Mouse (Mus musculus): ENCODE results near the gene Cct2. TPM values are rescaled to one million over a fixed set of nuclear protein-coding genes. Genes with fewer than 3 reads are reported as not detected.
"Not testable (repeated sequence)": the region's sequence is repeated elsewhere in the genome, so short reads cannot be mapped to it uniquely, and the experiment has no call there.

Gene Cct2
- polyA plus RNA-seq, 1 experiment from 2014 or later: 112 TPM

DNA sequence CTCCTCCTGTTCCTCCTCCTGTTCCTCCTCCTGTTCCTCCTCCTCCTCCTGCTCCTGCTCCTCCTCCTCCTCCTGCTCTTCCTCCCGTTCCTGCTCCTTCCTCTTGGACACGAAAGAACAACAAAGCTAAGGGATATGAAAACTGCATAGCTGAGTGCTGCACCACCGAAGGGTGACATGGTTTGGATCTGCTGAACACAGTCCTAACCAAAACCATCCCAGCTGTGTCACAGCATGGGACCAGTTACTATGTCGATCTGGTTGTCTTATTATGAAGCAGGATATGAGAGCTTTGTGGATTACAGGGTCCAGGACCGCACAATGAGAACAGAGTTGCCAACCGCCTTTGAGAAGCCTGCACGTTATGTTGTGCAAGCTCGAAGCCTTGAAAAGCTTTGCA, 37.4 kb downstream of the Cct2 start:
- TF ChIP-seq CTCF (IDR thresholded peaks at IDR 0.05; ENCODE audit: low read depth): no peak
- Histone ChIP-seq H3K9me3 (ENCODE audit: control insufficient read depth) (no peaks in the 10 kb centered on the region), H3K4me2 (replicated peaks; ENCODE audit: low read depth) (no peak overlapping the region), H3K4me1 (replicated peaks; ENCODE audit: control insufficient read depth, insufficient read depth, low read length) (no peaks in the 10 kb centered on the region), H3K4me3 (ENCODE audit: low read depth, low read length) (no peak overlapping the region), H3K27me3 (replicated peaks; ENCODE audit: control insufficient read depth, insufficient read depth, low read length) (0 out of 2 replicates have a peak, but pooled peaks cover 6% of the 10 kb centered on the region), H3K36me3 (ENCODE audit: control insufficient read depth, insufficient read depth) (no peaks in the 10 kb centered on the region), H3K9ac (ENCODE audit: low read depth, low read length) (no peak overlapping the region), H3K27ac (ENCODE audit: low read depth, low read length) (no peak overlapping the region)
- ATAC-seq: no peak
- WGBS: 79% methylated on average over 8 of the region's 8 CpGs

DNA sequence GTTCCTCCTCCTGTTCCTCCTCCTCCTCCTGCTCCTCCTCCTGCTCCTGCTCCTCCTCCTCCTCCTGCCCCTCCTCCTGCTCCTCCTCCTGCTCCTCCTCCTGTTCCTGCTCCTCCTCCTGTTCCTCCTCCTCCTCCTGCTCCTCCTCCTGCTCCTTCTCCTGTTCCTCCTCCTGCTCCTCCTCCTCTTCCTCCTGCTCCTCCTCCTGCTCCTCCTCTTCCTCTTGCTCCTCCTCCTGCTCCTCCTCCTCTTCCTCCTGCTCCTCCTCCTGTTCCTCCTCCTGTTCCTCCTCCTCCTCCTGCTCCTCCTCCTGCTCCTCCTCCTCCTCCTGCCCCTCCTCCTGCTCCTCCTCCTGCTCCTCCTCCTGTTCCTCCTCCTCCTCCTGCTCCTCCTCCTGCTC, 37.8 kb downstream of the Cct2 start:
- H3K27ac ChIP-seq (ENCODE audit: low read depth, low read length); H3K36me3 ChIP-seq (ENCODE audit: control insufficient read depth, insufficient read depth); H3K27me3 ChIP-seq (replicated peaks; ENCODE audit: control insufficient read depth, insufficient read depth, low read length); H3K4me2 ChIP-seq (replicated peaks; ENCODE audit: low read depth); H3K4me3 ChIP-seq (ENCODE audit: low read depth, low read length); ATAC-seq; H3K9ac ChIP-seq (ENCODE audit: low read depth, low read length); H3K4me1 ChIP-seq (replicated peaks; ENCODE audit: control insufficient read depth, insufficient read depth, low read length); H3K9me3 ChIP-seq (ENCODE audit: control insufficient read depth): not testable (repeated sequence)

DNA sequence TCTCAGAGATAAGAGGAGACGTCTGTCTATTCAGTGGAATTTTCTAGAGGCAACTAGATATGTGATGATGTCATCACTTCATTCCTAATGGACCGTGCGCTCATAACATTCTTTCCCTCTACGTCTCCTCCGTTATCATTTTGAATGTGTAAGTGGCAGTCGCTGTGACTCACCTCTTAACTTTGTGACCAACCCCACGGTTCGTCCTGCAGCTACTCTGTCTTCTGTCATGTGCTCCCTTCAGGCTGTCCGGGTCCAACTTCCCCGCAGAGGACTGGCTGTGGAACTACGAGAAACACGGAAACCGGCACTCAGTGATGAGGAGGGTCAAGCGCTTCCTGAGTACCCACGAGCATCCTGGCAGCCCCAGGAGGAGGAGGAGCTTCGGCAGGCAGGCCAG, 39.9 kb downstream of the Cct2 start:
- H3K27ac ChIP-seq (ENCODE audit: low read depth, low read length): no peak overlapping the region
- peak; percentile 63 for ATAC-seq
- TF ChIP-seq CTCF (IDR thresholded peaks at IDR 0.05; ENCODE audit: low read depth): no peak
- peak overlapping the region; percentile 24 for H3K4me3 ChIP-seq (ENCODE audit: low read depth, low read length)
- 24% methylated on average over 16 of the region's 16 CpGs for WGBS
- H3K4me2 ChIP-seq (replicated peaks; ENCODE audit: low read depth): peak overlapping the region; percentile 54
- no peaks in the 10 kb centered on the region for H3K4me1 ChIP-seq (replicated peaks; ENCODE audit: control insufficient read depth, insufficient read depth, low read length)
- 0 out of 2 replicates have a peak, but pooled peaks cover 6% of the 10 kb centered on the region for H3K27me3 ChIP-seq (replicated peaks; ENCODE audit: control insufficient read depth, insufficient read depth, low read length)
- no peaks in the 10 kb centered on the region for H3K36me3 ChIP-seq (ENCODE audit: control insufficient read depth, insufficient read depth)
- no peaks in the 10 kb centered on the region for H3K9me3 ChIP-seq (ENCODE audit: control insufficient read depth)
- H3K9ac ChIP-seq (ENCODE audit: low read depth, low read length): no peak overlapping the region

DNA sequence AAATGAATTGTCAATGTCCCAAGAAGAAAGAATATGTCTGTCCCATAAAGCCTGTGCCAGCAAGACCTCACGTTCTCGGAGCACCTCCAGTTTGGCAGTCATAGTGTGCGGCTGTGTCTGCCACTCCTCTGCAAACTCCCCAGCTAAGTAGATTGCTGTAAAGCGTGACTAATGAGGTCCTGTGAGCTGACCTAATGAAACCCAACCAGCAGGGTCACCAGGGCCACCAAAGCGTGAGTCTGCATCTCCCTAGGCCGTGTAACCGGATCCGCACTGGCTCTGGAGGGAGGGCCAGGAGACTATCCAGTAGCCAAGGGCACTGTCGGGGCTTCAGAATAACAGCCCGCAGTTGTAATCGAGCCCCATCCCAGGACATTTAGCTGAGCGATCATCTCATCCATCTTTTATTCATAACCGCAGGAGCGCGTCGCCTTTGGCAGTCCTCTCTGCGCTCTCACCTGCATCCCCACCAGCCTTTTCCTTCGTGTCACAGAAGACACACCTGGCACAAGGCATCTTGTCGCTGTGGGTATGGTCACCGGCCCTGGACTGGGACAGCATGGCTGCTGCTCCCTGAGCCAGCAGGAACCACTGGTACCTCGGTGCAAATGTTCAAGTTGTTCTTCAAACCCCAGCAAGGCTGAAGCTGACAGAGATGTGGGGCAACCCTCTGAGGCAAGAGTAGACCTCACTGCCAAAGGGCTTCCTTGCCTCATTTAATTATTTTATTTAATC, 42.4 kb downstream of the Cct2 start:
- no peak overlapping the region for H3K4me2 ChIP-seq (replicated peaks; ENCODE audit: low read depth)
- H3K36me3 ChIP-seq (ENCODE audit: control insufficient read depth, insufficient read depth): no peaks in the 10 kb centered on the region
- ATAC-seq: no peak

DNA sequence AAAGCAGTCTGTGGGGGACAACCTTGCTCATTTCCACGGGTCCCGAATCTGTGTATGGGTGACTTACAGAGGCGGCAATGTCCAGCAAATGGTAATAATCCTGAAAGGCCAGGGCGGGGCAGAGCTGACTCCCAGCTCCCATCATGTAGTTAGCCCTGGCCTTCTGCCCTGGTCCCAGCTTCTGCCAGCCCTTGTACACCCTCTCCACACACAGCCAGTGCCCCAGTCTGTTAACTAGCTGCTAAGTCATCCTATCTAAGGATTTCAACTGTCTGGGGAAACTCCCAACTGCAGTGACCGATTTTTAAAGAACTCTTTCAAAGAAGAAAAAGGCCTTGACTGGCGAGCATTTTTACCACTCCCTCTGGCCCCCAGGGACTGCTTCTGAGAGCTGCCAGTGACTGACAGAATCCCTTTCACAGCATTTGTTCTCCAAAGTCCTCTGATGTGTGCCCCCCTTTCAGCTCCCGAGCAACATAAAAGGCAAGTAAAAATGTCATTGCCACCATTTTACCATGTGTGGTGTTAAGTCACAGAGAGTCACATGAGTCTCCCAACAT, 45.3 kb downstream of the Cct2 start:
- H3K27ac ChIP-seq (ENCODE audit: low read depth, low read length): no peak overlapping the region
- ATAC-seq: no peak
- no peak overlapping the region for H3K4me3 ChIP-seq (ENCODE audit: low read depth, low read length)
- no peak overlapping the region for H3K4me2 ChIP-seq (replicated peaks; ENCODE audit: low read depth)
- no peaks in the 10 kb centered on the region for H3K36me3 ChIP-seq (ENCODE audit: control insufficient read depth, insufficient read depth)
- H3K9ac ChIP-seq (ENCODE audit: low read depth, low read length): no peak overlapping the region
- no peaks in the 10 kb centered on the region for H3K27me3 ChIP-seq (replicated peaks; ENCODE audit: control insufficient read depth, insufficient read depth, low read length)
- TF ChIP-seq CTCF (IDR thresholded peaks at IDR 0.05; ENCODE audit: low read depth): no peak
- no peaks in the 10 kb centered on the region for H3K9me3 ChIP-seq (ENCODE audit: control insufficient read depth)
- 0 out of 2 replicates have a peak, but pooled peaks cover 6% of the 10 kb centered on the region for H3K4me1 ChIP-seq (replicated peaks; ENCODE audit: control insufficient read depth, insufficient read depth, low read length)
- 83% methylated on average over 7 of the region's 7 CpGs for WGBS

More for the DNA sequence above, 42.4 kb downstream of the Cct2 start:
- Histone ChIP-seq H3K4me1 (replicated peaks; ENCODE audit: control insufficient read depth, insufficient read depth, low read length) (no peaks in the 10 kb centered on the region), H3K9me3 (ENCODE audit: control insufficient read depth) (no peaks in the 10 kb centered on the region), H3K4me3 (ENCODE audit: low read depth, low read length) (no peak overlapping the region), H3K27ac (ENCODE audit: low read depth, low read length) (no peak overlapping the region), H3K9ac (ENCODE audit: low read depth, low read length) (no peak overlapping the region), H3K27me3 (replicated peaks; ENCODE audit: control insufficient read depth, insufficient read depth, low read length) (0 out of 2 replicates have a peak, but pooled peaks cover 6% of the 10 kb centered on the region)
- WGBS: 48% methylated on average over 21 of the region's 21 CpGs
- TF ChIP-seq CTCF (IDR thresholded peaks at IDR 0.05; ENCODE audit: low read depth): no peak

DNA sequence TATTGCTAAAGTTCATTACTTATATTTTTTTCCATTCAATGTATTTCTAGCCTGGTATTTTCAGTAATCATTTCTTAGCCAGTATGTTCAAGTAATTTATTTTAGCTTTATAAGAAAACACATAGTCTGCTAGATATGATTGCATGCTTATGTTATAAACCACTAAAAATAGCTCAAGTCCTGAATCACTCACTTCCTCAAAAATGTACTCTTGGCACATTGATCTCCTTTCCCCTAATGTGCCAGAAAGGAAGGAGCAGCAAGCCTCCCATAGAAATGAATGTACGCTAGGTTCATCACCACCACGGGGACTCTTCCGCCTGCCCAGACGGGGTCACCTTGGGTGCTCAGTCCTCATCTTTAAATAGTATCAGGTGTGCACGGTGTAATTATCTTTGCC, 49.0 kb downstream of the Cct2 start:
- no peak overlapping the region for H3K9ac ChIP-seq (ENCODE audit: low read depth, low read length)
- no peak for TF ChIP-seq CTCF (IDR thresholded peaks at IDR 0.05; ENCODE audit: low read depth)
- H3K27me3 ChIP-seq (replicated peaks; ENCODE audit: control insufficient read depth, insufficient read depth, low read length): no peaks in the 10 kb centered on the region
- H3K9me3 ChIP-seq (ENCODE audit: control insufficient read depth): no peaks in the 10 kb centered on the region
- H3K4me1 ChIP-seq (replicated peaks; ENCODE audit: control insufficient read depth, insufficient read depth, low read length): 0 out of 2 replicates have a peak, but pooled peaks cover 6% of the 10 kb centered on the region
- no peak overlapping the region for H3K27ac ChIP-seq (ENCODE audit: low read depth, low read length)
- WGBS: 71% methylated on average over 5 of the region's 5 CpGs
- H3K36me3 ChIP-seq (ENCODE audit: control insufficient read depth, insufficient read depth): no peaks in the 10 kb centered on the region
- ATAC-seq: no peak
- H3K4me2 ChIP-seq (replicated peaks; ENCODE audit: low read depth): no peak overlapping the region
- no peak overlapping the region for H3K4me3 ChIP-seq (ENCODE audit: low read depth, low read length)

All from intestine, postnatal 0 days (tissue).